Comparison of ENCODE assay signal across 27 mouse cellular contexts in the genomic region with DNA sequence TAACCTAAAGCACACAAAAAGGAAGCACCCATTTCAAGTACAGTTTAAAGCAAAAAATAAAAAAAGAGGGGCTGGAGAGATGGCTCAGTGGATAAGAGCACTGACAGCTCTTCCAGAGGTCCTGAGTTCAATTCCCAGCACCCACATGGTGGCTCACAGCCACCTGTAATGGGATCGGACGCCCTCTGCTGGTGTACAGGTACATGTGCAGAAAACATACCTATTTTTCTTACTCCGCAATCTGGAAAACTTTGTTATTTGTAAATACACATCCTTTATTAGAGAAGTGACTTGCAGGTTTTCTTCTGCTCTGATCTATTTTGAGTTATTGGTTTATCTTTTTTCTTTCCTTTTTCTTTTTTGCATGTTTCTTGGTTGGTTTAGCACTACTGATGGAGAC. TPM values are rescaled to one million over a fixed set of nuclear protein-coding genes. Genes with fewer than 3 reads are reported as not detected.
DNase-seq lines count a peak whose midpoint lies in the region; ATAC-seq and TF ChIP-seq lines count a peak whose summit lies in the region.
"Had no signal": no experiment of that assay in that cellular context is flagged by ENCODE, and none has a peak within 500 bp of the region (broad histone marks: within the 10 kb centered on the region; RNA-seq: fewer than 3 reads in every experiment).

No protein-coding gene starts in this region.

- peak; percentile 29 for TF ChIP-seq CTCF in forebrain, postnatal 0 days (IDR thresholded peaks at IDR 0.05; ENCODE audit: low read depth)
- peak; percentile 27; the same call in 1 of the 2 replicates for TF ChIP-seq CTCF in kidney, postnatal 0 days (IDR thresholded peaks at IDR 0.05; ENCODE audit: low read depth)
- peak; percentile 19 for TF ChIP-seq CTCF in lung, postnatal 0 days (IDR thresholded peaks at IDR 0.05)
- no peak for TF ChIP-seq CTCF in thymus, adult 2 months (IDR thresholded peaks at IDR 0.05; ENCODE audit: borderline replicate concordance, control insufficient read depth, extremely low read depth, insufficient read depth, low read length, poor library complexity)

- H3K4me2 ChIP-seq in forebrain, postnatal 0 days (ENCODE audit: low read depth), result no peak overlapping the region
- no peak overlapping the region for H3K4me2 ChIP-seq in forebrain, embryonic 11.5 days (ENCODE audit: low read depth, low read length, severe bottlenecking)
- no peak overlapping the region for H3K4me2 ChIP-seq in kidney, postnatal 0 days (ENCODE audit: low read length)
- no peak overlapping the region for H3K4me2 ChIP-seq in lung, postnatal 0 days (replicated peaks; ENCODE audit: low read depth, low read length)
- H3K4me2 ChIP-seq: heart, embryonic 13.5 days; hindbrain, embryonic 13.5 days; neural tube, embryonic 13.5 days; stomach, embryonic 15.5 days had no signal

- no peak for TF ChIP-seq EP300 in lung, postnatal 0 days (IDR thresholded peaks at IDR 0.05)

- H3K27me3 ChIP-seq in forebrain, postnatal 0 days (ENCODE audit: insufficient read depth, low read length), result no peaks in the 10 kb centered on the region
- no peaks in the 10 kb centered on the region for H3K27me3 ChIP-seq in forebrain, embryonic 11.5 days (ENCODE audit: control insufficient read depth, insufficient read depth, low read length)
- H3K27me3 ChIP-seq in kidney, postnatal 0 days (ENCODE audit: insufficient read depth, low read length), result no peaks in the 10 kb centered on the region
- H3K27me3 ChIP-seq in lung, postnatal 0 days (replicated peaks; ENCODE audit: insufficient read depth, low read length), result no peaks in the 10 kb centered on the region
- H3K27me3 ChIP-seq in thymus, adult 2 months (ENCODE audit: control insufficient read depth, insufficient read depth, low read length), result no peaks in the 10 kb centered on the region
- H3K27me3 ChIP-seq: heart, embryonic 13.5 days; hindbrain, embryonic 13.5 days; neural tube, embryonic 13.5 days; stomach, embryonic 15.5 days had no signal

- DNase-seq in forebrain, postnatal 0 days, result no peak
- no peak for DNase-seq in forebrain, embryonic 11.5 days (ENCODE audit: low spot score)
- no peak for DNase-seq in kidney, postnatal 0 days (ENCODE audit: low spot score)
- no peak for DNase-seq in kidney, adult 11 months
- DNase-seq in lung, postnatal 0 days (ENCODE audit: low spot score), result no peak
- no peak for DNase-seq in lung, postnatal 14 days
- no peak for DNase-seq in spleen, adult 12 weeks (ENCODE audit: low spot score)
- no peak for DNase-seq in thymus, adult 2 months
- DNase-seq: adrenal gland, adult 2 months; cerebellum, adult 11-12 months; cerebellum, postnatal 10 days; heart, postnatal 14 days; kidney, adult 9 months; kidney, postnatal 25 days; lung, postnatal 36 days; midbrain, embryonic 14.5 days; right cerebral cortex, postnatal 4 days; thymus, adult 18-20 months had no signal

- no peaks in the 10 kb centered on the region for H3K9me3 ChIP-seq in forebrain, postnatal 0 days (ENCODE audit: low read length)
- no peaks in the 10 kb centered on the region; the same call in 1 of the 2 replicates for H3K9me3 ChIP-seq in forebrain, embryonic 11.5 days (ENCODE audit: control insufficient read depth, low read length)
- no peaks in the 10 kb centered on the region for H3K9me3 ChIP-seq in kidney, postnatal 0 days (replicated peaks; ENCODE audit: low read length)
- H3K9me3 ChIP-seq in lung, postnatal 0 days (ENCODE audit: low read length), result no peaks in the 10 kb centered on the region
- H3K9me3 ChIP-seq: heart, embryonic 13.5 days; hindbrain, embryonic 13.5 days; neural tube, embryonic 13.5 days; stomach, embryonic 15.5 days had no signal

- no peak overlapping the region for H3K27ac ChIP-seq in forebrain, postnatal 0 days (ENCODE audit: low read depth, low read length)
- no peak overlapping the region for H3K27ac ChIP-seq in forebrain, embryonic 11.5 days (ENCODE audit: low read depth, low read length)
- no peak overlapping the region for H3K27ac ChIP-seq in kidney, postnatal 0 days
- no peak overlapping the region for H3K27ac ChIP-seq in lung, postnatal 0 days (ENCODE audit: low read length)
- H3K27ac ChIP-seq in thymus, adult 2 months (ENCODE audit: control insufficient read depth, insufficient read depth, low read length), result no peak overlapping the region
- H3K27ac ChIP-seq: embryonic facial prominence, embryonic 10.5 days; forebrain, embryonic 10.5 days; heart, embryonic 13.5 days; hindbrain, embryonic 13.5 days; neural tube, embryonic 13.5 days; stomach, embryonic 15.5 days had no signal

- no peaks in the 10 kb centered on the region for H3K4me1 ChIP-seq in forebrain, postnatal 0 days (ENCODE audit: insufficient read depth)
- H3K4me1 ChIP-seq in forebrain, embryonic 11.5 days (replicated peaks; ENCODE audit: control insufficient read depth, insufficient read depth, low read length), result no peaks in the 10 kb centered on the region
- no peaks in the 10 kb centered on the region for H3K4me1 ChIP-seq in kidney, postnatal 0 days (replicated peaks; ENCODE audit: insufficient read depth, low read length)
- H3K4me1 ChIP-seq in lung, postnatal 0 days (ENCODE audit: insufficient read depth, low read depth, low read length), result no peaks in the 10 kb centered on the region
- no peaks in the 10 kb centered on the region for H3K4me1 ChIP-seq in thymus, adult 2 months (replicated peaks; ENCODE audit: control insufficient read depth, insufficient read depth, low read length)
- H3K4me1 ChIP-seq: embryonic facial prominence, embryonic 10.5 days; forebrain, embryonic 10.5 days; neural tube, embryonic 13.5 days; stomach, embryonic 15.5 days had no signal

- H3K36me3 ChIP-seq in forebrain, postnatal 0 days (ENCODE audit: insufficient read depth), result peaks cover 11% of the 10 kb centered on the region; the same call in 1 of the 2 replicates
- H3K36me3 ChIP-seq in forebrain, embryonic 11.5 days (ENCODE audit: control insufficient read depth, insufficient read depth, low read length), result peaks cover 4% of the 10 kb centered on the region; the same call in 1 of the 2 replicates
- H3K36me3 ChIP-seq in kidney, postnatal 0 days (ENCODE audit: insufficient read depth, low read length), result peaks cover 16% of the 10 kb centered on the region; the same call in 1 of the 2 replicates
- no peaks in the 10 kb centered on the region for H3K36me3 ChIP-seq in lung, postnatal 0 days (ENCODE audit: insufficient read depth, low read length)
- H3K36me3 ChIP-seq in thymus, adult 2 months (ENCODE audit: control insufficient read depth, insufficient read depth, low read length), result no peaks in the 10 kb centered on the region

- 94% methylated on average over 3 of the region's 3 CpGs for WGBS in forebrain, postnatal 0 days
- 89% methylated on average over 3 of the region's 3 CpGs for WGBS in forebrain, embryonic 11.5 days
- WGBS in kidney, postnatal 0 days, result 92% methylated on average over 3 of the region's 3 CpGs
- WGBS in lung, postnatal 0 days, result 92% methylated on average over 3 of the region's 3 CpGs
- WGBS in thymus, adult 2 months, result 94% methylated on average over 3 of the region's 3 CpGs

- no peak overlapping the region for H3K9ac ChIP-seq in forebrain, postnatal 0 days
- no peak overlapping the region for H3K9ac ChIP-seq in forebrain, embryonic 11.5 days (ENCODE audit: low read length)
- no peak overlapping the region for H3K9ac ChIP-seq in kidney, postnatal 0 days (ENCODE audit: low read depth, low read length)
- H3K9ac ChIP-seq in lung, postnatal 0 days (replicated peaks; ENCODE audit: low read depth), result no peak overlapping the region
- H3K9ac ChIP-seq: heart, embryonic 13.5 days; hindbrain, embryonic 13.5 days; neural tube, embryonic 13.5 days; stomach, embryonic 15.5 days had no signal

- H3K4me3 ChIP-seq in forebrain, postnatal 0 days (ENCODE audit: low read depth, low read length), result no peak overlapping the region
- no peak overlapping the region for H3K4me3 ChIP-seq in forebrain, embryonic 11.5 days (ENCODE audit: low read depth, low read length)
- no peak overlapping the region for H3K4me3 ChIP-seq in kidney, postnatal 0 days (replicated peaks; ENCODE audit: low read depth, low read length)
- no peak overlapping the region for H3K4me3 ChIP-seq in lung, postnatal 0 days (ENCODE audit: low read depth, low read length)
- H3K4me3 ChIP-seq in thymus, adult 2 months (ENCODE audit: control insufficient read depth, insufficient read depth, low read length), result no peak overlapping the region
- H3K4me3 ChIP-seq: embryonic facial prominence, embryonic 10.5 days; forebrain, embryonic 10.5 days; heart, embryonic 13.5 days; hindbrain, embryonic 13.5 days; megakaryocyte, embryonic 14.5 days; myocyte; neural tube, embryonic 13.5 days; stomach, embryonic 15.5 days had no signal

- no peak for TF ChIP-seq POLR2A in thymus, adult 2 months (IDR thresholded peaks at IDR 0.05; ENCODE audit: control insufficient read depth, extremely low read depth, insufficient read depth, low read length, poor library complexity)

- ATAC-seq in forebrain, postnatal 0 days, result no peak
- ATAC-seq in forebrain, embryonic 11.5 days (replicated peaks; ENCODE audit: low FRiP score), result no peak
- ATAC-seq in kidney, postnatal 0 days (replicated peaks; ENCODE audit: low FRiP score, low read depth), result no peak
- ATAC-seq in lung, postnatal 0 days, result no peak
- ATAC-seq: inflammation-experienced regulatory T-cells, adult 6 months had no signal

RNA-seq across cellular contexts. Expression of a gene that starts 37.3 kb away (rescaled TPM):
- 141 and 183 TPM in 2 replicates for total RNA-seq in forebrain, postnatal 0 days (2014; rRNA removed)
- polyA plus RNA-seq in forebrain, postnatal 0 days (2015; fragmentation: Nextera tagmentation; extraction: Ambion mirVana), result 50.4 and 68.0 TPM in 2 replicates
- polyA plus RNA-seq in forebrain, embryonic 11.5 days (2014; fragmentation: Nextera tagmentation; extraction: Ambion mirVana), result 163 and 165 TPM in 2 replicates
- 83.8 and 93.9 TPM in 2 replicates for polyA plus RNA-seq in kidney, postnatal 0 days (2015; fragmentation: Nextera tagmentation; extraction: Ambion mirVana)
- polyA plus RNA-seq in lung, postnatal 0 days (2015; fragmentation: Nextera tagmentation; extraction: Ambion mirVana), result 51.8 and 60.5 TPM in 2 replicates
- 5.6 and 5.7 TPM in 2 replicates for polyA plus RNA-seq in thymus, adult 2 months (2012; rRNA removed)
